Mouse (Mus musculus): ENCODE data around the gene Ccdc186. TPM values are rescaled to one million over a fixed set of nuclear protein-coding genes. Genes with fewer than 3 reads are reported as not detected.
"Not testable (repeated sequence)": the region's sequence is repeated elsewhere in the genome, so short reads cannot be mapped to it uniquely, and the experiment has no call there.

The Ccdc186 gene
- polyA plus RNA-seq, 1 experiment from 2014 or later: 16.2 TPM

GRCm38 (mm10) chr19:56797376-56797775 is 24.6 kb downstream of the Ccdc186 start:
- no peak overlapping the region for H3K27ac ChIP-seq (replicated peaks)
- no peaks in the 10 kb centered on the region for H3K4me1 ChIP-seq
- no peak overlapping the region for H3K4me3 ChIP-seq
- WGBS: 92% methylated on average over 11 of the region's 11 CpGs
- H3K27me3 ChIP-seq (replicated peaks; ENCODE audit: low read depth, poor library complexity, severe bottlenecking): no peaks in the 10 kb centered on the region
- peaks cover 98% of the 10 kb centered on the region for H3K36me3 ChIP-seq (replicated peaks)
- no peak for DNase-seq (ENCODE audit: low spot score)
- H3K9me3 ChIP-seq: no peaks in the 10 kb centered on the region

GRCm38 (mm10) chr19:56788952-56789351 is 33.0 kb downstream of the Ccdc186 start:
- no peaks in the 10 kb centered on the region for H3K9me3 ChIP-seq
- WGBS: 91% methylated on average over 5 of the region's 5 CpGs
- no peaks in the 10 kb centered on the region for H3K4me1 ChIP-seq
- H3K27ac ChIP-seq (replicated peaks): no peak overlapping the region
- no peak overlapping the region for H3K4me3 ChIP-seq
- no peak for DNase-seq (ENCODE audit: low spot score)
- peaks cover 61% of the 10 kb centered on the region for H3K36me3 ChIP-seq (replicated peaks)
- no peaks in the 10 kb centered on the region for H3K27me3 ChIP-seq (replicated peaks; ENCODE audit: low read depth, poor library complexity, severe bottlenecking)

- DNase-seq (ENCODE audit: low spot score): no peak
- Histone ChIP-seq H3K27me3 (replicated peaks; ENCODE audit: low read depth, poor library complexity, severe bottlenecking) (no peaks in the 10 kb centered on the region), H3K27ac (replicated peaks) (no peak overlapping the region), H3K36me3 (replicated peaks) (peaks cover 58% of the 10 kb centered on the region), H3K4me3 (no peak overlapping the region), H3K4me1 (no peaks in the 10 kb centered on the region), H3K9me3 (no peaks in the 10 kb centered on the region)
- 92% methylated on average over 7 of the region's 7 CpGs for WGBS
These were observed 34.1 kb downstream of the Ccdc186 start for GRCm38 (mm10) chr19:56787911-56788310.

GRCm38 (mm10) chr19:56778532-56778931 is 43.5 kb downstream of the Ccdc186 start:
- 93% methylated on average over 7 of the region's 7 CpGs for WGBS

GRCm38 (mm10) chr19:56776719-56777382 is 45.1 kb downstream of the Ccdc186 start:
- peak; percentile 58 for DNase-seq (ENCODE audit: low spot score)
- peaks cover 34% of the 10 kb centered on the region for H3K4me1 ChIP-seq
- H3K4me3 ChIP-seq: no peak overlapping the region
- peaks cover 42% of the 10 kb centered on the region for H3K27me3 ChIP-seq (replicated peaks; ENCODE audit: low read depth, poor library complexity, severe bottlenecking)
- H3K36me3 ChIP-seq (replicated peaks): no peaks in the 10 kb centered on the region
- H3K27ac ChIP-seq (replicated peaks): no peak overlapping the region
- 42% methylated on average over 16 of the region's 16 CpGs for WGBS
- no peaks in the 10 kb centered on the region for H3K9me3 ChIP-seq

More at GRCm38 (mm10) chr19:56778532-56778931, 43.5 kb downstream of the Ccdc186 start:
- H3K36me3 ChIP-seq (replicated peaks); H3K27ac ChIP-seq (replicated peaks); H3K4me3 ChIP-seq; DNase-seq (ENCODE audit: low spot score); H3K9me3 ChIP-seq: not testable (repeated sequence)
- Histone ChIP-seq H3K4me1 (peaks cover 29% of the 10 kb centered on the region), H3K27me3 (replicated peaks; ENCODE audit: low read depth, poor library complexity, severe bottlenecking) (peaks cover 42% of the 10 kb centered on the region)

- H3K4me3 ChIP-seq: peak overlapping the region; percentile 51
- peak overlapping the region; percentile 61 for H3K27ac ChIP-seq (replicated peaks)
- peak; percentile 54 for DNase-seq (ENCODE audit: low spot score)
- no peaks in the 10 kb centered on the region for H3K36me3 ChIP-seq (replicated peaks)
- peaks cover 42% of the 10 kb centered on the region for H3K27me3 ChIP-seq (replicated peaks; ENCODE audit: low read depth, poor library complexity, severe bottlenecking)
- H3K9me3 ChIP-seq: no peaks in the 10 kb centered on the region
- H3K4me1 ChIP-seq: peaks cover 34% of the 10 kb centered on the region
- 6% methylated on average over 18 of the region's 18 CpGs for WGBS
These were observed 45.9 kb downstream of the Ccdc186 start for GRCm38 (mm10) chr19:56775893-56776718.

- DNase-seq (ENCODE audit: low spot score): no peak
- Histone ChIP-seq H3K9me3 (no peaks in the 10 kb centered on the region), H3K36me3 (replicated peaks) (no peaks in the 10 kb centered on the region), H3K27ac (replicated peaks) (peak overlapping the region; percentile 61), H3K4me1 (peaks cover 36% of the 10 kb centered on the region), H3K4me3 (peak overlapping the region; percentile 51), H3K27me3 (replicated peaks; ENCODE audit: low read depth, poor library complexity, severe bottlenecking) (peaks cover 42% of the 10 kb centered on the region)
- WGBS: 39% methylated on average over 24 of the region's 24 CpGs
These were observed 46.8 kb downstream of the Ccdc186 start for GRCm38 (mm10) chr19:56774971-56775892.

GRCm38 (mm10) chr19:56774408-56774962 is 47.5 kb downstream of the Ccdc186 start:
- no peak for DNase-seq (ENCODE audit: low spot score)
- no peak overlapping the region for H3K4me3 ChIP-seq
- H3K9me3 ChIP-seq: no peaks in the 10 kb centered on the region
- H3K27ac ChIP-seq (replicated peaks): no peak overlapping the region
- WGBS: 71% methylated on average over 9 of the region's 9 CpGs
- H3K27me3 ChIP-seq (replicated peaks; ENCODE audit: low read depth, poor library complexity, severe bottlenecking): peaks cover 42% of the 10 kb centered on the region
- no peaks in the 10 kb centered on the region for H3K36me3 ChIP-seq (replicated peaks)
- peaks cover 36% of the 10 kb centered on the region for H3K4me1 ChIP-seq

- 51% methylated on average over 10 of the region's 10 CpGs for WGBS
- peaks cover 42% of the 10 kb centered on the region for H3K27me3 ChIP-seq (replicated peaks; ENCODE audit: low read depth, poor library complexity, severe bottlenecking)
These were observed 48.5 kb downstream of the Ccdc186 start for GRCm38 (mm10) chr19:56773393-56773971.

GRCm38 (mm10) chr19:56772158-56772557 is 49.8 kb downstream of the Ccdc186 start:
- H3K9me3 ChIP-seq: no peaks in the 10 kb centered on the region
- H3K36me3 ChIP-seq (replicated peaks): no peaks in the 10 kb centered on the region
- DNase-seq (ENCODE audit: low spot score): no peak
- peaks cover 36% of the 10 kb centered on the region for H3K4me1 ChIP-seq
- H3K27ac ChIP-seq (replicated peaks): no peak overlapping the region
- no peak overlapping the region for H3K4me3 ChIP-seq
- peaks cover 32% of the 10 kb centered on the region for H3K27me3 ChIP-seq (replicated peaks; ENCODE audit: low read depth, poor library complexity, severe bottlenecking)
- WGBS: 88% methylated on average over 7 of the region's 7 CpGs

More at GRCm38 (mm10) chr19:56773393-56773971, 48.5 kb downstream of the Ccdc186 start:
- Histone ChIP-seq H3K9me3 (no peaks in the 10 kb centered on the region), H3K4me1 (peaks cover 36% of the 10 kb centered on the region), H3K27ac (replicated peaks) (no peak overlapping the region), H3K4me3 (no peak overlapping the region), H3K36me3 (replicated peaks) (no peaks in the 10 kb centered on the region)
- DNase-seq (ENCODE audit: low spot score): no peak

- no peak for DNase-seq (ENCODE audit: low spot score)
- Histone ChIP-seq H3K4me3 (no peak overlapping the region), H3K27me3 (replicated peaks; ENCODE audit: low read depth, poor library complexity, severe bottlenecking) (peaks cover 1% of the 10 kb centered on the region; the same call in 1 of the 2 replicates), H3K27ac (replicated peaks) (no peak overlapping the region), H3K36me3 (replicated peaks) (no peaks in the 10 kb centered on the region), H3K9me3 (no peaks in the 10 kb centered on the region), H3K4me1 (peaks cover 11% of the 10 kb centered on the region)
- 90% methylated on average over 9 of the region's 9 CpGs for WGBS
These were observed 53.0 kb downstream of the Ccdc186 start for GRCm38 (mm10) chr19:56769024-56769423.

Measured in embryonic facial prominence, embryonic 10.5 days (tissue).